Mouse (Mus musculus) myocyte (in vitro differentiated cells): ENCODE results near the gene Stx17.

ENCODE experiments used
- CEBPB ChIP-seq: IDR thresholded peaks from 2 replicates; pipeline ENCODE4 v1.6.1; 2011; ENCODE audit warnings: mild to moderate bottlenecking, moderate library complexity; ENCODE audit not compliant: poor library complexity, insufficient read depth, severe bottlenecking
- MAX ChIP-seq: IDR thresholded peaks from one replicate; pipeline ENCODE4 v1.6.1; 2011; ENCODE audit warnings: low read depth, mild to moderate bottlenecking, control low read depth
- MYOD1 ChIP-seq, 3 experiments: IDR thresholded peaks; one replicate each; pipeline ENCODE4 v1.6.1; 2011; ENCODE audit warnings: control low read depth in 2 of 3, low read depth in 2 of 3, mild to moderate bottlenecking in 2 of 3, moderate library complexity in 1 of 3; ENCODE audit not compliant: insufficient read length in 2 of 3, control insufficient read depth in 1 of 3
- MYOG ChIP-seq, 3 experiments: IDR thresholded peaks; one replicate each; pipeline ENCODE4 v1.6.1; 2011; ENCODE audit warnings: control low read depth in 2 of 3, low read depth in 2 of 3, mild to moderate bottlenecking in 2 of 3; ENCODE audit not compliant: insufficient read length in 2 of 3, control insufficient read depth in 1 of 3, insufficient read depth in 1 of 3
- POLR2A ChIP-seq: IDR thresholded peaks from one replicate; pipeline ENCODE4 v1.6.1; 2011; ENCODE audit warnings: low read depth, mild to moderate bottlenecking, control low read depth, moderate library complexity; ENCODE audit not compliant: insufficient read length
- USF1 ChIP-seq: IDR thresholded peaks from one replicate; pipeline ENCODE4 v1.6.1; 2011; ENCODE audit warnings: low read depth, mild to moderate bottlenecking, control low read depth, moderate library complexity

- no peak for TF ChIP-seq MYOD1 (IDR thresholded peaks at IDR 0.05; ENCODE audit: control insufficient read depth in 1 of 3, insufficient read length in 2 of 3, low read depth in 2 of 3)
- TF ChIP-seq POLR2A = no peak
- no peak for TF ChIP-seq USF1
- no peak for TF ChIP-seq MAX
- no peak for TF ChIP-seq MYOG (IDR thresholded peaks at IDR 0.05; ENCODE audit: control insufficient read depth in 1 of 3, insufficient read depth in 1 of 3, insufficient read length in 2 of 3, low read depth in 2 of 3)
- TF ChIP-seq CEBPB = no peak
Observed at GRCm38 (mm10) chr4:48124416-48124772, 321 bp upstream of the Stx17 start.
